In genomic region chr10:119082861-119083260, GRCm38 (mm10) we compare ENCODE assay signal across 19 mouse cellular contexts.
DNase-seq lines count a peak whose midpoint lies in the region; ATAC-seq lines count a peak whose summit lies in the region.
"Had no signal": no experiment of that assay in that cellular context is flagged by ENCODE, and none has a peak within 500 bp of the region (broad histone marks: within the 10 kb centered on the region; RNA-seq: fewer than 3 reads in every experiment).

No protein-coding gene starts in this region.

- no peak overlapping the region for H3K9ac ChIP-seq in midbrain, embryonic 11.5 days (ENCODE audit: low read length)
- H3K9ac ChIP-seq in midbrain, embryonic 13.5 days (replicated peaks) = no peak overlapping the region
- no peak overlapping the region for H3K9ac ChIP-seq in forebrain, embryonic 16.5 days (replicated peaks; ENCODE audit: low read depth, low read length)

- intact Hi-C loops in heart, postnatal 10 days (cut with DNase I) = no loop called here

- no peaks in the 10 kb centered on the region for H3K4me1 ChIP-seq in midbrain, embryonic 11.5 days (ENCODE audit: control insufficient read depth, insufficient read depth, low read length)
- H3K4me1 ChIP-seq in midbrain, embryonic 13.5 days (replicated peaks) = peaks cover 10% of the 10 kb centered on the region
- H3K4me1 ChIP-seq in forebrain, embryonic 16.5 days (replicated peaks; ENCODE audit: control insufficient read depth, insufficient read depth, low read length) = 0 out of 2 replicates have a peak, but pooled peaks cover 4% of the 10 kb centered on the region

- no peaks in the 10 kb centered on the region for H3K27me3 ChIP-seq in midbrain, embryonic 11.5 days (ENCODE audit: control insufficient read depth, insufficient read depth, low read length)
- no peaks in the 10 kb centered on the region for H3K27me3 ChIP-seq in midbrain, embryonic 13.5 days
- no peaks in the 10 kb centered on the region for H3K27me3 ChIP-seq in forebrain, embryonic 16.5 days (replicated peaks; ENCODE audit: control insufficient read depth, insufficient read depth, low read length)
- H3K27me3 ChIP-seq: CH12.LX, Patski had no signal

- H3K36me3 ChIP-seq in midbrain, embryonic 11.5 days (ENCODE audit: control insufficient read depth, insufficient read depth, low read length) = no peaks in the 10 kb centered on the region
- no peaks in the 10 kb centered on the region for H3K36me3 ChIP-seq in midbrain, embryonic 13.5 days
- no peaks in the 10 kb centered on the region for H3K36me3 ChIP-seq in forebrain, embryonic 16.5 days (ENCODE audit: control insufficient read depth, insufficient read depth)
- H3K36me3 ChIP-seq: G1E had no signal

- WGBS in midbrain, embryonic 11.5 days = 88% methylated on average over 2 of the region's 2 CpGs
- WGBS in midbrain, embryonic 13.5 days = 80% methylated on average over 2 of the region's 2 CpGs
- WGBS in forebrain, embryonic 16.5 days = 92% methylated on average over 2 of the region's 2 CpGs

- ATAC-seq in midbrain, embryonic 11.5 days (ENCODE audit: low FRiP score) = no peak
- ATAC-seq in midbrain, embryonic 13.5 days = no peak
- peak; percentile 65 for ATAC-seq in monocyte, adult 5-6 weeks (replicated peaks; ENCODE audit: insufficient number of reproducible peaks, low FRiP score, low TSS enrichment, poor library complexity, severe bottlenecking)
- no peak for ATAC-seq in forebrain, embryonic 16.5 days
- ATAC-seq: Patski had no signal

- DNase-seq in midbrain, embryonic 11.5 days (ENCODE audit: low spot score, missing footprints) = peak; percentile 10
- peak; percentile 42 to 72 for DNase-seq in natural killer cell, adult 2 months (ENCODE audit: low spot score in 2 of 2)
- DNase-seq in heart, postnatal 10 days = no peak
- DNase-seq: adrenal gland, adult 2 months; adrenal gland, adult 8-10 months; adrenal gland, postnatal 10 days; adrenal gland, postnatal 14 days; adrenal gland, postnatal 25 days; adrenal gland, postnatal 36 days; B cell, adult 2 months; cerebellum, adult 11 months; cerebellum, adult 11-12 months; cerebellum, adult 18-20 months had no signal

- no peak overlapping the region for H3K4me2 ChIP-seq in midbrain, embryonic 11.5 days
- H3K4me2 ChIP-seq in midbrain, embryonic 13.5 days (replicated peaks) = no peak overlapping the region
- no peak overlapping the region for H3K4me2 ChIP-seq in forebrain, embryonic 16.5 days (ENCODE audit: low read length)

- H3K4me3 ChIP-seq in midbrain, embryonic 11.5 days (ENCODE audit: low read depth, low read length) = no peak overlapping the region
- H3K4me3 ChIP-seq in midbrain, embryonic 13.5 days (replicated peaks) = no peak overlapping the region
- no peak overlapping the region for H3K4me3 ChIP-seq in forebrain, embryonic 16.5 days (replicated peaks; ENCODE audit: low read length)

- no peaks in the 10 kb centered on the region for H3K9me3 ChIP-seq in midbrain, embryonic 11.5 days (ENCODE audit: control insufficient read depth, low read length)
- H3K9me3 ChIP-seq in midbrain, embryonic 13.5 days = no peaks in the 10 kb centered on the region
- H3K9me3 ChIP-seq in forebrain, embryonic 16.5 days (ENCODE audit: control insufficient read depth, low read length) = no peaks in the 10 kb centered on the region

- no peak overlapping the region for H3K27ac ChIP-seq in midbrain, embryonic 11.5 days (ENCODE audit: low read depth, low read length)
- H3K27ac ChIP-seq in midbrain, embryonic 13.5 days = no peak overlapping the region
- H3K27ac ChIP-seq in forebrain, embryonic 16.5 days (ENCODE audit: low read length) = no peak overlapping the region

Comparison
In these comparisons a context has a peak if more than half of its experiments do, and no peak if none do; other contexts are left out.
1. DNase-seq: peak in midbrain, embryonic 11.5 days (single experiment) and natural killer cell, adult 2 months (2 of 2); none in heart, postnatal 10 days (0 of 2).